Mouse (Mus musculus) liver, postnatal 0 days (tissue): ENCODE data around the gene Klrb1b.

Source experiments
- CTCF ChIP-seq: sonication (generic); IDR thresholded peaks from 2 replicates; pipeline ENCODE4 v1.5.1; 2016; ENCODE audit warnings: antibody characterized with exemption, low read depth
- EP300 ChIP-seq: IDR thresholded peaks from 2 replicates; pipeline ENCODE4 v1.6.1; 2016; ENCODE audit warnings: antibody characterized with exemption, low read depth, mild to moderate bottlenecking

DNA sequence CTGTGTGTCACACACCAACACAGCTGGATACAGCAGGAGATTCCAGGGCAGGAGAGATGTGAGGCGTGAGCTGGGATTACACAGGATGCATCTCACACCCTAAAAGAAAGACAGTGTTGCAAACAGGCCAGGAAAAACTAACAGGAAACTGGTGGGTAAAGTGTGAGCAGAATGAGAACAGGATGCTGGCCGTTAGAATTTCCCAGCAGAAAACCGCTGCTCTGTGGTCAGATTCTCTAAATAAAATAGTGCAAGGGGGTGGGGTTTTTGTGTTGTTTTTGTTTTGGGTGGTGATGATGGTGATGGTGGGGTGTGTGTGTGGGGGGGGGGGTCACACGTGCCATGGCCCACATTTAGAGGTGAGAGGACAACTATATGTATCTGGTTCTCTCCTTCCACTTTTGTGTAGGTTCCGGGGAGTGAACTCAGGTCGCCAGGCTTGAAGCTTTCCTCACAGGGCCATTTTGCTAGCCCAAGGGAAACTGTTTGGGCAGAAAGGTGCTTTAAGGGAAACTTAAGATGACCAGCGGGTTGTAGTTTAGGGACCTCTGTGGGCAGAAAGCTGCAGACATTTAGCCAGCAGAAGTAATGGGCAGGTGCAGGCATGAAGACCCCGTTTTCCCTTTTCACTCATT is 29.7 kb downstream of the Klrb1b start:
- TF ChIP-seq EP300 (peak; percentile 36; the same call in 1 of the 2 replicates), CTCF (no peak)
